Mouse (Mus musculus): Measurements from ENCODE around the gene Rtn4r.

Rtn4r gene

GRCm38 (mm10) chr16:18154521-18155171 lies 27.2 kb downstream of the Rtn4r start:
- in situ Hi-C loops (cut with MseI, MboI), result no loop called here

GRCm38 (mm10) chr16:18156579-18157350 lies 29.3 kb downstream of the Rtn4r start:
- in situ Hi-C loops (cut with MseI, MboI), result no loop called here

GRCm38 (mm10) chr16:18159255-18159654 lies 31.8 kb downstream of the Rtn4r start:
- in situ Hi-C loops (cut with MseI, MboI), result no loop called here

DNA sequence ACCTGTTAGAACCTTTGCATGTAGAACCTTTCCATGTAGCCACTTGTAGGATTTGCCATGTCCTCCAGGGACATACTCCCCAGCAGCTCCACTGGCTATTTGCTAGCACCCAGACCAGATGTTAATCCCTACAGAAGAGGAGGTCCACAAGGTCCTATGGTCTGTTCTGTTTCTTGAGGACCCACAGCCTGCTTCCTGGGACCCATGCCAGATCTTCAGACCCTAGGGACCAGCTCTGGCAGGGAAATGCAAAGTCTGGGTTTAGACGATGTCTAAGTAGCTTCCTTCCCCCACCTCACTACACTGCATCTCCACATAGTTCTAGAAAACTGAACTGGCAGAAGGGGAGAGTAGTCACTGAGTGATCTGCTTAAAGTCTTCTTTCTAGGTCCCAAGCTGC lies 32.3 kb downstream of the Rtn4r start:
- in situ Hi-C loops (cut with MseI, MboI), result no loop called here

GRCm38 (mm10) chr16:18160514-18160913 lies 33.1 kb downstream of the Rtn4r start:
- in situ Hi-C loops (cut with MseI, MboI), result no loop called here

- in situ Hi-C loops (cut with MseI, MboI), result no loop called here
These were observed 33.7 kb downstream of the Rtn4r start for GRCm38 (mm10) chr16:18161190-18161589.

- in situ Hi-C loops (cut with MseI, MboI), result no loop called here
These were observed 37.3 kb downstream of the Rtn4r start for GRCm38 (mm10) chr16:18164642-18165238.

DNA sequence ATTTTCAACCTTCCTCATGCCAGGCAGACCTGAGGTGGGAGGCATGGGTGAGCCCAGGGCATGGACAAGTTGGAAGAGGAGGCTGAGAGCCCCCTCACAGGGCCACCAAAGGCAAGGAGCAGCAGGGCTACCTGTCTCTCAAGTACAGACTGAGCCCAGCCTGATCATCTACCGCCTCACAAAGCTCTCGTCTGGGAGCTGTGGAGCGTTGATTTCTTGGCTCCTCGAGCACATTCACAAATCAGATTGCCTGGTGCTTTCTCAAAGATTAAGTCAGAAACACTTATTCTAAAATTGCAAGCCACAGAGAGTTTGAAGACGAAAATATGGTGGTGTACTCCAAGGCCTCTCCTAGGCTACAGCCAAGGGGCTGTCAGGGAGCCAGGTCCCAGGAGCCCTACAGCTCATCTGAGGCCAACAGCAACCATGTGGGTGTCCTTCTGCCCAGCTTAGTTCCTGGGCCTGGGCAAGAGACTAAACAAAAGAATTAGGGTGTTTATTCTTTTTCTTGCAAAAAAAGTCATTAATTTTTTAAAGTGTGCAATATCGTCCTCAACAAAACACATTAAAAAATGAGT lies 39.3 kb downstream of the Rtn4r start:
- in situ Hi-C loops (cut with MseI, MboI), result no loop called here

DNA sequence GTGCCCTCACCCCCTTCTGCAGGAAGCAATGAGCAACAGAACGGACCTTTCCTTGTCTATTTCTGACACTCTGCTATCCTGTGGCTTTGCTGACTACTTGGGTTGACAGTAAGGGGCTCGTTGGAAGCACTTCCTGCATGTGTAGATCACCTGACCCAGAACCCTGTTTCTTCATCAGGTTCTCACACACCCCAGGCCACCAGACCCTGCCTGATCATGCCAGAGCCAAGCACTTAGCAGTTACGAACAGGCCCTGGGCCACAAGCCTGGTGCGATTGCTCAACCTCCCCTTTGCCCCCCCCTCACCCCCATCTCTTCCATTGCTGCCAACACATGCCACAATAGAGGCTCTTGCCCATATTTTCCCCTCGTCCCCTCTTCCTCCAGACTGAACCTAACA lies 41.7 kb downstream of the Rtn4r start:
- in situ Hi-C loops (cut with MseI, MboI), result no loop called here

DNA sequence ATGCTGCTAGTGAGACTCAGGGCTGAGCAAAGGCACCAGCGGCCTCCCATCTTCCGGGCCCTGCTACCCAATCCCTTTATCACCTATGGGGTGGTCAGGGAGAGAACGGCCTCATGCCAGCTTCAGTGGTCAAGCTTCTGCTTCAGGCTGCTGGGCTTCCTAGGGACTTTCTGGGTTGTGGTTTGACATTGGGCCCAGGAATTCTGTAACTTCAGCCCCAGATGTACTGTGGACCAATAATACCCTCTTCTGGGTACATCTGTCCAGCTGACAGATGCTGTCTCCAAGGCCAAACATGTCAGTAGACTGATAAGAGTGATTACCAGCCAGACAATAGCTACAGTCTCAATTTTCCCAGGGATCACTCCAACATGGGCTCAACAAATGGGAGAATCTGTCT lies 42.3 kb downstream of the Rtn4r start:
- in situ Hi-C loops (cut with MseI, MboI), result loop anchor here in 1 of 2 experiments (5.0 kb wide), 1 partner anchor 42 kb away; the partner anchor contains the start of gene Rtn4r

- in situ Hi-C loops (cut with MseI, MboI), result loop anchor here in 1 of 2 experiments (5.0 kb wide), 1 partner anchor 45 kb away; the partner anchor contains the start of gene Rtn4r
These were observed 44.9 kb downstream of the Rtn4r start for GRCm38 (mm10) chr16:18172266-18172855.

DNA sequence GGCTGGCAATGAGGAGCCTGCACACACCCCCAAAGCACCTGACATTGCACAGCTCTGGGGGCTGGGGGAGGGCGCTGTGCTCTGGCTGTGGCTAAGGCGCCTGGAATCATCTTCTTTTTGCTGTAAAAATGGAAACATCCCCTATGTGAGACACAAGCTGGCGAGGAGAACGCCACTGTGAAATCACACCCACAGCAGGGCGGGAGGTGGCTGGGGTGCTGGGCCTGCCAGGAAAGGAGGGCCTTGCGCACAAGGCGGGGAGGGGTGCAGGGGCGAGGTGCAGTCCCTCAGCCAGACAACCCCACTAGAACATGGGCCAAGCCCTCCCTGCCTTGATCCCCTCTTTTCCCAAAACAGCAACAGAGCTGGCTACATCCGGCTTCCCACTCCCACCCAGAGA lies 45.8 kb downstream of the Rtn4r start:
- in situ Hi-C loops (cut with MseI, MboI), result loop anchor here in 1 of 2 experiments (5.0 kb wide), 1 partner anchor 46 kb away; the partner anchor contains the start of gene Rtn4r

DNA sequence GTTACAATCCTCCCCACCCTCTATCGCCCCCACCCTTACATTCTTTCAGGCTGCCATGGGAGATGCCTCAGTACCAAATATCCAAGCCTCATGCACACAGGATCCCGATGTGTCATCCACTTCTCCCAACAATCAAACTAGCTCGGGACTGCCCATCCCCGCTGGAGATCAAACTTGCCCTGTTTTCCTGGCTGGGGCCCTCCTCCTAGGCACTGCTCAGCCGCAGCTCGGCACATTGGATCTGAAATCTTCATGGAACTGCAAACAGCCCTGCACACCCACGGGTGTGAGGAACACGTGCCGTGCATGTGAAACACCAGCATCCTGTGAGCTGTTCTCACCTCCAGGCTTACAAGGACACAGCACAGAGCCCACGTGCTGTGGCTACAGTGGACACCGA lies 46.3 kb downstream of the Rtn4r start:
- in situ Hi-C loops (cut with MseI, MboI), result loop anchor here in 1 of 2 experiments (5.0 kb wide), 1 partner anchor 46 kb away; the partner anchor contains the start of gene Rtn4r

GRCm38 (mm10) chr16:18175817-18176541 lies 48.5 kb downstream of the Rtn4r start:
- in situ Hi-C loops (cut with MseI, MboI), result loop anchor here (5.0 kb wide), 2 partner anchors 36 to 59 kb away; no protein-coding TSS in a partner anchor

- in situ Hi-C loops (cut with MseI, MboI), result loop anchor here (5.0 kb wide), 2 partner anchors 36 to 59 kb away; no protein-coding TSS in a partner anchor
These were observed 49.3 kb downstream of the Rtn4r start for GRCm38 (mm10) chr16:18176758-18177157.

DNA sequence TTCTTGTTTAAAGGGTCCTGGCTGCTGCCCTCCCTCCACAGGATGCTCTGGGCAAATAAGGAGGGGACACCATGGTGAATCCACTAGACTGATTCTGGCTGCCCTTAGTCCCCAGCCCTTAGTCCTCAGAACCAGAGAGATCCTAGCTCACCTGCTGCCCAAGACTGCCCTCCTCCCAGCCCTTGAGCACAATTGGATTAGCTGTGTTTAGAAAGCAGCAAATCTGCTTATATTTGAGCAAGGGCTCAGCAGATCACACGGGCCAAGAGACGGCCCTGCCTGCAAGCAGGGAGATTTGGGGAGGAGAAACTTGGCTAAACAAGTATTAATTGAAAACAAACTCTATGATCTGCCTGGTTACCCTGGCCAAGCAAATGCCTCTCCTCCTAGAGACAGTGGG lies 52.1 kb downstream of the Rtn4r start:
- in situ Hi-C loops (cut with MseI, MboI), result loop anchor here (5.0 kb wide), 2 partner anchors 33 to 62 kb away; no protein-coding TSS in a partner anchor

- in situ Hi-C loops (cut with MseI, MboI), result no loop called here
These were observed 54.0 kb downstream of the Rtn4r start for GRCm38 (mm10) chr16:18181398-18181797.

DNA sequence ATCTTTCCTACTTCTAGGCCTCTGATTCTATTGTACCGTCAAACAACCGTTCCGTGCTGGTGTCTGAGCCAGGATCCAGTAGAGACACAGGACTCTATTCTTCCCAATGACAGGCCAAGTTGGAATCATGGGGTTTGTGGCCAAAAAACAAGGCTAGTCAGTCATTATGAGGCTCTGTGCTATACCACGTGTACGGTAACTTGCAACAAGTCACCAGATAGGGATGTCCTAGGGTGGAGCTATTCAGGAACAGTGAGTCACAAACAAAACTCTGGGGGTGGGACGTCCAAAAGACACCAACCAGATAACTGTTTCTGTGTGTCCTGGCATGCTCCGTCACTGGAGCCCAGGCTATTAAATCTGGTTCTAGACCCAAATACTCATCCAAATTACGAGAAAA lies 55.3 kb downstream of the Rtn4r start:
- in situ Hi-C loops (cut with MseI, MboI), result no loop called here

GRCm38 (mm10) chr16:18185715-18186449 lies 58.4 kb downstream of the Rtn4r start:
- in situ Hi-C loops (cut with MseI, MboI), result no loop called here

- in situ Hi-C loops (cut with MseI, MboI), result no loop called here
These were observed 59.4 kb downstream of the Rtn4r start for GRCm38 (mm10) chr16:18186798-18187197.
